Mouse (Mus musculus) megakaryocyte, adult 5-6 weeks (primary cell): ENCODE measurements around the gene Mlec. TPM values are rescaled to one million over a fixed set of nuclear protein-coding genes. Genes with fewer than 3 reads are reported as not detected.
"Not testable (repeated sequence)": the region's sequence is repeated elsewhere in the genome, so short reads cannot be mapped to it uniquely, and the experiment has no call there.

Source experiments
- ATAC-seq: 2 replicates; pipeline ENCODE4 v1.8.0; 2016; ENCODE audit warnings: mild to moderate bottlenecking, inconsistent platforms; ENCODE audit not compliant: poor library complexity, severe bottlenecking
- total RNA-seq, 2 experiments: library from RNA; stranded (forward) in 1 of 2; stranded (reverse) in 1 of 2; fragments of 153-499, 151-499 nt in 1 of 2; fragments of 221-1000, 200-1000 nt in 1 of 2; gene quantifications; 2 replicates each; pipeline versions ENCODE4 v1.2.3 to v1.2.4; 2015 to 2017

Gene Mlec
- total RNA-seq, 2 experiments from 2014 or later: 76.4 to 118 TPM

DNA sequence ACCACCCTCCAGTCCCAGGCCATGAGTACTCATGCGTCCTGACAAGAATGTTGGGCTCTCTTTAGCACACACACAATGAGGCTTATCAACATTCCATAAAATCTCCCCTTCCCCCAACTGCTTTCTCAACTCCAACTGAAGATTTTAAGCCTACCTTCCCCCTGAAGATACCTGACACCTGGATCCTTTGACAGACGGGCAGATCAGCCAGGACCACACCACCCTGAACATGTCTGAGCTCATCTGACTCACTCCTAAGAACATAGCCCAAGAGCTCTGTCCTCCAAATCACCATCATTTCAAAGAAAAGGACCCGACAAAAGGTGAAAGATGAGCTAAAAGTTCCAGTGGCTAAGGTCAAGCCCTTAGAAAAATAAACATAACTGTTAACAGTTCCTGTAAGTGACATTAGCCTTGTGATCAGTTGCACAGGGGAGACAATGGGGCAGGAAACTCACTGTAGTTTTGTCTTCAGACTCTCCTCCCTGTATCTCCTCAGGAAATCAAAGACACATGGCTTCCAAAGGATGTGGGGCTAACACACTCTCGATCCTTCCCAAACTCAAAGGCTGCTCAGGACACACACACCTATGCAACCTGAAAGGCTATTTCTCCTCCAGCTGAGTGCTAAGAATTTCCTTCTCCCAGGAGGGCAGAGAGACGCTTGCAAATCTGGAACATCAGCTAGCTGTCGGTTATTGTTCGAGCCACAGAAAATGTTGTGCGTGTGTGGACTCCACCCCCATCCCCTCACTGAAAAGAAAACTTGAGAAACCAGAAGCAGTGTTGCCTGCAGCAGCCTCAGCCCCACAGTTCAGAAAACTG lies 5.6 kb downstream of the Mlec start:
- no peak for ATAC-seq

DNA sequence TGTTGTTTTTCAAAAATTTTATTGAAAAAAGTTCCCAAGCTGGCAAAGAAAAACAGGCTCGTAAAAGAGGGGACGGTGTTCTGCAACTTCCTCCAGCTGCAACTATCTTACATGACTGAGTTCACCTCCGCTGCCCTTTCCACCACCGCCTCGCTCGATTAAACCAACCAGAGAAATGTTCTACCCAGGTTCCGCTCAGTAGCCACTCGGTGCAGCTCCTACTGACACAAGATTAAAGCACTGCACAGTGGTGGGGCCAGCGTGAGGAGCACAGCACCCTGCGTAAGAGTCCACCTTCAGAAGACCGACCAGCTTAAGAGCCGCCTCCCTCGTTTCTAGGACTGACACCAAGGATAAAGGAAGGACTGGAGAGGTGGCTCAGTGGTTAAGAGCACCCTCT lies 6.5 kb downstream of the Mlec start:
- ATAC-seq: no peak

DNA sequence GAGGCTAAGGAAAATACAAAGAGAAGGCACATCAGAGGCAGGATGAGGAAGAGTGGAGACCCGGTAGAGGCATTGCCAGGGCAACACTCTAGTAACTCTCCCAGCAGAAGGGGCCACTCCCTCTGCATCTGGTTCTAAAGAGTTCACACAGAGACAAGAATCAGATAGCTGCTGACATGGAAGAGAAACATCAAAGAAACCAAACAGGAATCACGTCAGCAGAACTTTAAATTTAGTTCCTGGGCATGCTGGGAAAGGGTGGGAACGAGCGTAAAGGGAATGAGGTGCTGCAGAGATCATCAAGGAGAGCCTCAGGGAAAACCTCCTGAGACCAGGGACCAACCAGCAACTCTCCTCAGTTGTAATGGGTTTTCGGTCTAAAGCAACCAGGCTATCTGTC lies 7.0 kb downstream of the Mlec start:
- ATAC-seq: no peak

DNA sequence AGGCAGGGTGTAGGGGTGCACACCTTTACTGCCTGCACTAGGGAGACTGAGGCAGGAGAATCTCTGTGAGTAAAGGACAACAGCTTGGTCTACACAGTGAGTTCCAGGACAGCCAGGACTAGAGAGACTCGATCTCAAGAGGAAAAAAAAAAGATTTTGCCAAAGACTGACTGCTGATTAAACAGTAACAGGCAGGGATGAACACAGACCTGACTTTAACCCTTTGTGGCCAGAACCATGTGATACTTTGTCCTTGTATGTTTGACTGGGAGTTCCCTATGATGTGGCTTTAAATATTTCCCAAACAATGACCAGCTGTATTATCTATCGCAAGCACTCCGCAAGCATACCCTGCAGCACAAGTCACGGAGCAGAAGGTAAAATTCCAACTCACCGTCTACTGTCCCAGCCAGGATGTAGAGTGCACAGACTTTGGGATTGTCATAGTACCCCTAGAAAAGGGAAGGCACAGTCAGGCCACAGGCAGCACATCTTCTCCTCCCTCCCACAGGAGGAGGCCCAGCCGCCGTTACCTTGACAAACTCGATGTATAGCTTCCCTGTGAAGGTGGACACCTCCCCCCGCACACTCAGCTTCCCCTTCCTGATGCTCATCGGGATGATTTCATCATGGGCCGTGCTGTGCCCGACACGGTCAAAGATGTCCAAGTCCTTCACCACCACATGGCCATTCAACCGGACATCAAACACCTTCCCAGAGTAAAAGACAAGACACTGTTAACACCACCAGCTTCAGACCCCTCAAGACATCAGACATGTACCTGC lies 8.1 kb downstream of the Mlec start:
- peak; percentile 85 for ATAC-seq

DNA sequence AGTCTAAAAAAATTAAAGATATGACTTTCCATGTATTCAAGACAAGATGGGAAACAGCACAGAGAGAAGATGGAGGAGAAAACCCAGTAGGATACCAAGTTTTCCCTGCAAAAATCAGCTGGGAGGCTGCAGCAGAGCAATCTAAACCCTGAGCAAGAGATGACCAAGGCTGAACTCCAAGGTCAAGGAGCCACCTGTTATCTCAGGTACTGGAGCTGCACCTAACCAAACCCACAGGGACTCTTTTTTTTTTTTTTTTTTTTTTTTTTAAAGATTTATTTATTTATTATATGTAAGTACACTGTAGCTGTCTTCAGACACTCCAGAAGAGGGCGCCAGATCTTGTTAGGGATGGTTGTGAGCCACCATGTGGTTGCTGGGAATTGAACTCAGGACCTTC lies 9.1 kb downstream of the Mlec start:
- not testable (repeated sequence) for ATAC-seq

DNA sequence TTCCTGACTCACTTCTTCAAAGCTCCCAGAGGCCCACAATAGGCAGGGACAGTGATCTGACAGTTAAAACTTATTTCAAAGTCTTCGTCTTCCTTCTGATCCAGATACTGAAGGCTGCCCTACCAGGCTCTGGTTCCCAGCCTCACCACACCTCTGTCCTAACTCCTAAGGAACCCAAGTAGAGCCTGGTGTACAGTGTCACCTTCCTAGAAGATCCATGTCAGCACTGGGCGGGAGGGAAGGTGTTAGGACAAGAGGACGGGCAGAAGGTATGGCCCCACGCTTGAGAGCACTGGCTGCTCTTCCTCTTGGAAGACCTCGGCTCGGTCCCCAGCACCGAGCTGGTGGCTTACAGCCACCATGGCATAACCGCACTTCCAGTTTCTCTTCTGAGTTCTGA lies 9.6 kb downstream of the Mlec start:
- ATAC-seq: no peak

DNA sequence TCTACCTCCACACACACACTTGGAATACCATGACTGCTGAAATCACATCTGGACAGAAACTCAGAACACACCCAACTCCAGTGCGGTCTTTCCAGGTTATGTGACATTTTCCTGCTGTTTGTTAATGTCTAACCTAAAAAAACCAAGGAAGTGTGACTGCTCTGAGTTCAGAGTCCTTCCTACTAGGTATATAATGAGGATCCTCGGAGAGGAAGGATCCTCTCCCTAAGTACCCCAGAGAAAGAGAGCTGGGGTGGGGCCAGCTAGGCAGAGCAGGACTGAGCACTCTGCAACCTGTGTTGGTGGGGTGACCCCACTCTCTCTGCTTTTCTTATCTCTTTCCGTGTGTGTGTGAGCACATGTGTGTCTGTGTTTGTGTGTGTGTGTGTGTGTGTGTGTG lies 10.6 kb downstream of the Mlec start:
- no peak for ATAC-seq

DNA sequence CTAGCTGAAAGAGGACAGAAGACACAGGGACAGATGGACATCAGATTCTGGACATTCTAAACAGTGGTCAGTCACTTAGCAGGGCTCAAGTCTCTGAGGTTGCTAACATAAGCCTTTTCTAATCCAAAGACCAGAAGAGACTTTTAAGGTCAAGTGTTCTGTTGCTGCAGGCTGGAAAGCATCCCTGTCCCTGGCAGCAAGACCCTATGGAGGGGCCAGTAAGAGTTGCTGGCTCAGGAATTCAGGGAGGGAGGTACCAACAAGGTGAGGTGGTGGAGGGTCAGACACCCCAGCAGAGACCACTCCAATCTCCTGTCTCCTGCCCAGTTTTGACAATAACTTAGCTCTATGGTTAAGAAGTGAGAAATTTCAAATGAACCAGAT lies 11.2 kb downstream of the Mlec start:
- no peak for ATAC-seq

DNA sequence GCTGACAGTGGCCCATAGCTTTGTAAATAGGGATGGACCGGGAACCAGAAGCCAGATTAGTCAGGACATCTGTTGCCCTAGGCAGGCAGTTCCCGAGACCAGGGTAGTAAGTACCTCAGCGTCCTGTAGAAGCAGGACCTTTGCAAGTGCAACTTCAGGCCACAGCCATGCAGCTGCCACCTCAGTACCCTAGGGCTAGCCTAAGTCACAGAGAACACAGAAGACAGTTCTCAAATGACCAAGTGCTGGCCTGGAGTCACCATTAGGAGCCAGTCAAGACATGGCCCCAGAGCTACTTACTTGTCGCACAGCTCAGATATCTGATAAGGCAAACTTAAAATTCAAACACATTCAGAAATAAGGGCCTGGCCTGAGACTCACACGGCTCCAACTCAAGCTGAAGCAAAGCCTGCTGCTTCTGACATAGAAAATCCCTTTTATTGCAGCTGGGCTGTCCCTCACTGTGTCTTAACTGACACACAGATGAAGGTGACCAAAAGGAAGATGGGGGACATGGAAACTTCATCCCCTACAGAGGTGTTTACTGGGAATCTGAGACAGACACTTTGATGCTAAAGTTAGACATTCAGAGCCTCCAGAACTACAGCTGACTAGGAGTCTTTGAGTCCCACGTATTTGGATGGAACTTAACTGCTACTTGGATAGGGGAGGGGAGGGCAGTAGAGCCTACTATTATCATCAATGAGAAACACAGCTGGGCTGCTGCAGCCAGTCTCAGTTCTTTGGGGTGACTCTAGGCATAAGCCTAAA lies 11.8 kb downstream of the Mlec start:
- ATAC-seq: no peak

DNA sequence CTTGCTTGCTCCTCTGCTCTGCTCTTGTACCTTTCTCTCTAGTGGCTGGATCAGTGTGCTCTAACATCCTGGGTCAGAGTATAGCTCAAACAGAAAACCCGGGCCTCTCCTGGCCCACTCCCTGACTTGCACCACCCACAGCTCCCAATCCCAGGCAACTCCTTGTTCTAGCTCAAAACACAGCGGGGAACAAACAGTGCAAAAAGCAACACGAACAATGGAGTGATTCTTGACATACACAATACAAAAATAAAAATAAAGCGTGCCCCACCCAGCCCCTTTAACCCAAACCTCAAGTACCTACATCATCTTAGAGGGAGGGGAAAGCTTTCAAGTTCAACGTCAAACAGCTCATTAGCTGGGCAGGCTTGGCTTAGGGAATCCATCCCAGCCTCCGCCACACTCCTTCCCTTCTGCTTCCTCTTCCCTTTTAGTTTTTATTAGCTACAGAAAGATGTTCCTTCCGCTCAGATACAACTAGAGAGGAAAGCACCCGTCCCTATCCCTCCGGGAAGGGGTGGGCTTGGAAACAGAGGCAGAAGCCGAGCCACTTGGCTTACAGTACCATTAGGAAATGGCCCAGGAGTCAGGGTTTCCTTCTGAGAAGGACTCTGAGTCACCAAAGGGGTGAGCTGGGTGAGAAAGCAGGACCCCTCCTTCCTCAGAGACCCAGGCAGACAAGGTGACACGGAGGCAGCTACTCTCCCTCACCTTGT lies 12.6 kb downstream of the Mlec start:
- no peak for ATAC-seq

DNA sequence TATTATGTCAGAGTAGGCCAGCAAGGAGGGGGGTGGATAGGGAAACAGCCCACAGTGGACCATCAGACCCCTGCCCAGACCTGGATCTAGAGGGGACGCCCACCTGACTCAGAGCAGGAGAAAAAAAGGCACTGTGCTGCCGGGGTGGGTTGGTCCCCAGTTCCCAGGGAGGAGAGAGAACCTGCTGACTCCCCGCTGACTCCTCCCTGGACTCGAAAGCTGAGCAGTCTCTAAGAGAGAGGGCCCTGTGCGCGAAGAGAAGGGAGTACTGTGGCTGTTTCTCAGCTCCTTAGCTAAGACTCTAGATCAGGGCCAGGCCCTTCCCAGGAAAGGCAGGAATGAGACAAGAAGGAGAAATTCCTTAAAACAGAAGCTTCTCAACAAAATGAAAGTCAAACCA lies 13.5 kb downstream of the Mlec start:
- no peak for ATAC-seq

DNA sequence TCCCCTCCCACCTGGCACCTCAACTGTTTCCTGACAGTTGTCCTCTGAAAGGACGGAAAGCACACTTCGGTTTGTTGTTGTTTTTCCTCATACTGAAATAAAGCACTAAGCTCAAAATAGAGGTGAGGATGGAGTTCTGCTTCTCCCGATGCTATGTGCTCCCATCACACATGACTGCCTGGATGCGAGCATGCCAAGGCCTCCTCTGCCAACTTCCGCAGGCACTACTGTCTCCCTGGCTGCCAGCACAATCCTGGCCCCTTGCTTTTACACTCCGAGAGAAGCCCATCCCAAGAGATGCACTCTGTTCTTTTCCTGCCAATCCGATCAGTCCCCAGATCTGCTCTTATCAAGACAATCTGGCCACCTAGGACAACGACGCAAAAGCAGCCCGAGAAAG lies 14.4 kb downstream of the Mlec start:
- no peak for ATAC-seq

DNA sequence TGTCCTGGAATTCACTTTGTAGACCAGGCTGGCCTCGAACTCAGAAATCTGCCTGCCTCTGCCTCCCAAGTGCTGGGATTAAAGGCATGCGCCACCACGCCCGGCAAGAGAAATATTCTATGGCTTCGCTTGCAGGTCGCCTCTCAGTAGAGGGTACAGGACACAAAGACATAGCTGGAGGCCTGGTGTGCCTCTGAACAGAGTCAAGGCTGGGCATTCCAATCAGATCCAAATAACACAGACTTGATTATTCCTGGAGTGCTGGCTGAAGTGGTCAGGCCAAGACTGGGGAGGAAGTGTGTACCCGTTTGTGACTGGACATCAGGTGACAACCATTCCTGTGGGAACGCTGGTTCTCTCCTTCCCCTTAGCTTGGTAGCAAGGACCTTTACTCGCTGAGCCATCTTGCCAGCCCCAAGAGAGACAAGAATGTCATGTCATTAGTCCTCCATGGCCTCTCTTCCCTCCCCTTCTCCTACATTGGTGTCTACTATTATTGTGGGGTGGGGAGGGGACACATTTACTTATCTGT lies 15.7 kb downstream of the Mlec start:
- ATAC-seq: no peak

DNA sequence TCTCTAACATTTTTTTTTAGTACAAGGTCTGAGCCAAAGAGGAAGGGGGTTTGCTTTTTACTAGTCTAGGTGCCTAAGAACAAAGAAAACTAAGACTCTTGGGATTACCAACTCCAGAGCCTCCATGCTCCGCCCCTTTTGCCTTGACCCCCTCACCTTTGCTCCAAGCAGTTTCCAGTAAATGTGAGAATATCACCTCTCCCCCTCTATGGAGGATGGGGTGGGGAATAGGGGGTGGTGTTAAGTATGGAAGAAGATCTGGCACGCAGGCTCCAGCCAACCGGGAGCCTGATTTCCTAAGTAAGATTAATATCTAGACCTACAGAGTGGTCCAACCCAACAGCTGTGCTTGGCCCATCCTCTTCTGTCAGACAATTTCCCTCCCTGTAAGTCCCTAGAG lies 17.3 kb downstream of the Mlec start:
- ATAC-seq: no peak

DNA sequence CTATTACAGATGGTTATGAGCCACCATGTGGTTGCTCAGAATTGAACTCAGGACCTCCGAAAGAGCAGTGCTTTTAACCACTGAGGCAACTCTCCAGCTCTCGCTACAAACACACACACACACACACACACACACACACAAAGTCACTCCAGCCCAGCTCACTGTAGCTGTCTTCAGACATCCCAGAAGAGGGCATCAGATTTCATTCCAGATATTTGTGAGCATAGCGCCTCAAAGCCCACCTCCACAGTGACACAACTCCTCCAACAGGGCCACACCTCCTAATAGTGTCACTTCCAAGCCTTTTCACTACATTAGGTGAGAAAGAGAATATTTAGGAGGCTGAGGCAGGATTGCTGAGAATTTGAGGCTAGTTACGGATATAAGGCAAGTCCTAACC lies 18.9 kb downstream of the Mlec start:
- ATAC-seq: no peak

DNA sequence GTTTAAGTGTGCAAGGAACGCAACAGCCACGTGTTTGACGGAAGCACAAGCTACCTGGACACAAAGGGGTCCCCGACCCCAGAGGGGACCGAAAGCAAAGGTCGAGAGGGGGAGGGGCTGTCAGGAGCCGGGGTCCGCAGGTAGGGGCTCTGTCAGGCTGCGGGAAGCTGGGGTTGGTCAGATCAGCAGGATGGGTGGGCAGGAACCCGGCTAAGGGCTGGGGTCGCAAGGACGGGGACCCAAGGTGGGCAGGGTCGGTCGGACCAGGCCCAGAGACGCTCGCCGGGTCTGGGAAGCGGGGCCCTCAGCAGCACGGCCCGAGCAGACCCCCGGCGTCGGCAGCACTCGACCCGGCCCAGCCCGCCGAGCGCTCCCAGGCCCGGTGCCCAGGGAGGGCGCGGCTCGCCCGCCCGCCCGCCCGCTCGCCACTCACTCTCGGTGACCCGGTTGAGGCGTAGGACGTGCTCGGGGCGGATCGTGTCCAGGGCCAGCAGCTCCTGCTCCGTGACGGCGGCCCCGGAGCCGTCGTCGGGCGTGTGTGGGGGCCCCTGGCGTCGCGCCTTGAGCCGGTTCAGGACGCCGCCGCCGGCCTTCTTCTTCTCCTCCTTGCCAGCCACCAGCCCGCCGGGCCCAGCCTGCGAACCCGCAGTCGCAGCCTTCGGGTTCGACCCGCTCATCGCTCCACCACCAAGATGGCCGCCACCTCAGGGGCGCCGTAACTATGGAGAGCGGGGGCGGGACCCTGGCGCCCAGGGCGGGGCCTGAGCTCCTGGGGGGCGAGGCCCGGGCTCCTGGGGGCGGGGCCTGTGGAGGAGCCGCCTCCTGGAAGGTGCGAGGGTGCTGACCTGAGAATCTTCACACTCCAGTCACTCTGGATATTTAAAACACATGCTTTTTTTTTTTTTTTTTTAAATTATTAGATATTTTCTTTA lies 23.5 kb downstream of the Mlec start, which contains the start of gene Unc119b:
Gene Unc119b, minus strand, starts transcription at position 742 of the 932 bp plus-strand sequence.
- ATAC-seq: peak; percentile 99

DNA sequence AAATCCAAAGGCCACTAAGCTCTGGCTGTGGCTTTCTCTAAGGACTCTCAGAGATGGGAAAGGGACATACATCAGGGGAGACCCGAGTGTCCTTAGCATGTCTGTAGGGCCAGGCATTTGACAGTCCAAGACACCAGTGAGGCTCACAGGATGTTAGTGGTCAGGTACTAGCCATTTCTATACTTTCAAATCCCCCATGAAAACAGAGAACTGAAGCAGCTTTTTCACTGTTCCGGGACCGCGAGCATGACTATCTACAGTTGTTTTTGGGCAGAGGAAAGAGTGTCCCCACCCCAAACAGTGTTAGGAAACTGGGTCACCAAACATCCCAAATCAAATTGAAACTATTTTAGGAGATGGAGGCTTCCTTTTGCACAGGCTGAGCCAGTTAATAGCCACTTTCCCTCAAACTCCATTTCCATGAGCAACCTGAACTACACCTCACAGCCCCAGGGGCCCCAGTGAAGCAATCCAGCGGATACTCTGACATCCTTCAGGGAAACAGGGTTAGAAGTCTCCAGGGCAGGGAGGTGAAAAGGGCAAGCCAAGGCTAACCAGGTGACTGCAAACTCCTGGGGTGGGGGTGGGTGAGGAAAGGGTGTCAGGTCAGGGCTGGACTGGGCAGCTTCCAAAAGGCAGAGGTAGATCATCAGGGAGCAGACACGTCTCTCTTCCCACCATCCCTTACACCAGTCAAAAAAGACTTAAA lies 24.5 kb downstream of the Mlec start:
- ATAC-seq: 0 out of 2 replicates have a peak, but pooled peaks have one; percentile 26

DNA sequence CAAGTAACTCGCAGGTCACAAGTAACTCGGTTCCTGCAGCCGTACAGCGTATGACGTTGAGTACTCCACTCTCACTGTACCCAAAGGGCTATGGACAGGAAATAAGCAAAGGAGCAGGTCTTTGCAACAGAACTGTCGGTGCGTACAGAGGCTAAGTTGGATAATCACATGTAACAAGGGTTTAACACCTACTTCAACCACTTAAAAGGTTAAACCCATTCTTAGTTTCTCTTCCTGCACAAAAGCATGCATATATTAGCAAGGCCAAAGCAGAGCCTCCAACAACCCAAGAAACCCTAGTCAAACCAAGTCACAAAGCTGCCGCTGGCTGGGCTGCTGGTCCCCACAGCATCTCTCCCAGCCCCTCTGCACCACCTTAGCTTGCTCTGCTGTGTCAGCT lies 25.5 kb downstream of the Mlec start:
- ATAC-seq: no peak

DNA sequence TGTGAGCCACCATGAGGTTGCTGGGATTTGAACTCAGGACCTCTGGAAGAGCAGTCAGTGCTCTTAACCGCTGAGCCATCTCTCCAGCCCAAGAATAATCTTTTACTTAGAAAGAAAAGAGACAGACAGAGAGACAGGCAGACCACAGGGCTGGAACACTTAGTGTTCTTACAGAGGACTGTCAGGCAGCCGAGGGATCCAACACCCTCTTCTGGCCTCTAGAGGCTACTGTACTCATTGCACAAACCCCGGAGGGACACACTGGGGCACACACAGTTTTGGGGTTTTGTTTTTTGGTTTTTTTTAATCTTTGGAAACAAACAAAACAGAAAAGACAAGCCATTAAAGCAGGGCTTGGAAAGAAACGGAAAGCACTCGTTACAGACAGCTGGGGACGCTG lies 28.7 kb downstream of the Mlec start:
- no peak for ATAC-seq
